Comparison of ENCODE assay signal across 20 mouse cellular contexts in the genomic region with DNA sequence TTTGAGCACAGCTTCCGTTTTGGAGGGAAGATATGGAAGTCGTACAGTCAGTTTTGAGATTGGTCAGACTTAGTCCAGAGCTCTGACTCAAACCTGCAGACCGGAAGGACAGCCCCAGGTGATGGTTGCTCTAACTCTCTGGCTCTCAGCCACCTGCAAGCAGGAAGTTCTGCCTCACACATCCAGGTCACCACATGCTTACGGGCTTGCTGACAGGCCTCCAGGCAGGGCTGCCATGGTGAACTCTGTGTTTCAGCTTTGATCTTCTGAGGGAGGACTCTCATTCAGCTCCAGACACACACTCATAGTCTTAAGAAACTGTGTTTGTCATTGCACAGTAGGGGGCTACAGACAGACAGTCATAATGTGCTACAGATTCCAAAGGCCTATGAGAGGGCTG.
DNase-seq lines count a peak whose midpoint lies in the region; TF ChIP-seq lines count a peak whose summit lies in the region.
"Had no signal": no experiment of that assay in that cellular context is flagged by ENCODE, and none has a peak within 500 bp of the region (broad histone marks: within the 10 kb centered on the region; RNA-seq: fewer than 3 reads in every experiment).

No protein-coding gene starts in this region.

- intact Hi-C loops in left cerebral cortex, adult 2 months (cut with DNase I): no loop called here

- no peak for TF ChIP-seq EP300 in CH12.LX (IDR thresholded peaks at IDR 0.05; ENCODE audit: low read length)

- no peak overlapping the region for H3K4me2 ChIP-seq in CH12.LX (ENCODE audit: insufficient read depth, low read depth, poor library complexity, severe bottlenecking)
- H3K4me2 ChIP-seq: embryonic facial prominence, embryonic 12.5 days; forebrain, embryonic 13.5 days; forebrain, embryonic 15.5 days had no signal

- no peaks in the 10 kb centered on the region for H3K9me3 ChIP-seq in CH12.LX (replicated peaks; ENCODE audit: low read length)
- H3K9me3 ChIP-seq: embryonic facial prominence, embryonic 10.5 days; embryonic facial prominence, embryonic 12.5 days; forebrain, embryonic 13.5 days; forebrain, embryonic 15.5 days had no signal

- no peak overlapping the region for H3K9ac ChIP-seq in CH12.LX (ENCODE audit: insufficient read depth, low read depth)
- H3K9ac ChIP-seq: embryonic facial prominence, embryonic 12.5 days; forebrain, embryonic 13.5 days; forebrain, embryonic 15.5 days; forebrain, postnatal 0 days had no signal

- H3K4me3 ChIP-seq in thymus, adult 2 months (ENCODE audit: control insufficient read depth, insufficient read depth, low read length): no peak overlapping the region
- H3K4me3 ChIP-seq in CH12.LX (replicated peaks in 1 of 3; ENCODE audit: low read depth in 2 of 3, low read length in 2 of 3, poor library complexity in 1 of 3): no peak overlapping the region
- no peak overlapping the region for H3K4me3 ChIP-seq in left cerebral cortex, adult 2 months
- H3K4me3 ChIP-seq: embryonic facial prominence, embryonic 10.5 days; embryonic facial prominence, embryonic 12.5 days; forebrain, embryonic 13.5 days; forebrain, embryonic 15.5 days had no signal

- no peak for TF ChIP-seq CTCF in thymus, adult 2 months (IDR thresholded peaks at IDR 0.05; ENCODE audit: borderline replicate concordance, control insufficient read depth, extremely low read depth, insufficient read depth, low read length, poor library complexity)
- no peak for TF ChIP-seq CTCF in CH12.LX (conservative IDR thresholded peaks at IDR 0.05 in 1 of 2, IDR thresholded peaks at IDR 0.05 in 1 of 2; ENCODE audit: low read depth in 2 of 2, low read length in 2 of 2)
- TF ChIP-seq CTCF in left cerebral cortex, adult 2 months (IDR thresholded peaks at IDR 0.05): no peak

- 60% methylated on average over 4 of the region's 4 CpGs for WGBS in thymus, adult 2 months

- TF ChIP-seq POLR2A in thymus, adult 2 months (IDR thresholded peaks at IDR 0.05; ENCODE audit: control insufficient read depth, extremely low read depth, insufficient read depth, low read length, poor library complexity): no peak
- TF ChIP-seq POLR2A in CH12.LX (IDR thresholded peaks at IDR 0.05; ENCODE audit: low read depth, low read length): no peak

- H3K4me1 ChIP-seq in thymus, adult 2 months (replicated peaks; ENCODE audit: control insufficient read depth, insufficient read depth, low read length): peaks cover 51% of the 10 kb centered on the region
- peaks cover 32 to 75% of the 10 kb centered on the region in 2 experiments for H3K4me1 ChIP-seq in CH12.LX (ENCODE audit: control insufficient read depth in 1 of 2, insufficient read depth in 2 of 2)

- no peaks in the 10 kb centered on the region for H3K36me3 ChIP-seq in thymus, adult 2 months (ENCODE audit: control insufficient read depth, insufficient read depth, low read length)
- H3K36me3 ChIP-seq in CH12.LX (replicated peaks in 1 of 2; ENCODE audit: control insufficient read depth in 1 of 2, insufficient read depth in 1 of 2, low read length in 1 of 2): no peaks in the 10 kb centered on the region
- H3K36me3 ChIP-seq: embryonic facial prominence, embryonic 10.5 days; embryonic facial prominence, embryonic 12.5 days; forebrain, embryonic 15.5 days had no signal

- DNase-seq in thymus, postnatal 0 days (ENCODE audit: low spot score): peak; percentile 53
- no peak for DNase-seq in thymus, adult 2 months
- no peak for DNase-seq in CH12.LX (ENCODE audit: extremely low read depth)
- DNase-seq in fat pad, adult 2 months (ENCODE audit: extremely low read depth, low read depth, low spot score): peak; percentile 26
- no peak for DNase-seq in spleen, postnatal 14 days (ENCODE audit: low spot score in 2 of 2)
- DNase-seq in left cerebral cortex, adult 2 months (ENCODE audit: extremely low spot score in 1 of 2, low spot score in 2 of 2): no peak
- DNase-seq: adrenal gland, adult 8-10 months; adrenal gland, postnatal 14 days; adrenal gland, postnatal 36 days; B cell, adult 2 months; cerebellum, adult 11-12 months; cerebellum, adult 2 months; cerebellum, adult 9-10 months; cerebellum, postnatal 10 days; cerebellum, postnatal 25 days; forebrain, postnatal 0 days had no signal

- H3K27ac ChIP-seq in thymus, adult 2 months (ENCODE audit: control insufficient read depth, insufficient read depth, low read length): no peak overlapping the region
- no peak overlapping the region for H3K27ac ChIP-seq in CH12.LX (ENCODE audit: insufficient read depth, low read depth)
- H3K27ac ChIP-seq in left cerebral cortex, adult 2 months: no peak overlapping the region
- H3K27ac ChIP-seq: embryonic facial prominence, embryonic 10.5 days; embryonic facial prominence, embryonic 12.5 days; forebrain, embryonic 13.5 days; forebrain, embryonic 15.5 days had no signal

- in situ Hi-C loops in CH12.LX (cut with MboI; ENCODE audit: low pct_ligation_motif_present, low pct_unique_long_range_greater_than_20kb, low sequenced_read_pairs): no loop called here

- TF ChIP-seq RAD21 in CH12.LX (IDR thresholded peaks at IDR 0.05; ENCODE audit: low read depth, low read length): no peak

- dilution Hi-C loops in CH12.LX (cut with MboI; ENCODE audit: extremely low pct_ligation_motif_present, extremely low pct_unique_long_range_greater_than_20kb, low sequenced_read_pairs): no loop called here

- no peaks in the 10 kb centered on the region for H3K27me3 ChIP-seq in thymus, adult 2 months (ENCODE audit: control insufficient read depth, insufficient read depth, low read length)
- H3K27me3 ChIP-seq in CH12.LX (replicated peaks): no peaks in the 10 kb centered on the region
- H3K27me3 ChIP-seq: forebrain, embryonic 13.5 days; forebrain, embryonic 15.5 days had no signal

- H3K79me2 ChIP-seq in CH12.LX (replicated peaks; ENCODE audit: control insufficient read depth, extremely low read depth, insufficient read depth, poor library complexity, severe bottlenecking): no peaks in the 10 kb centered on the region

TF ChIP-seq in CH12.LX, 34 proteins besides CTCF, POLR2A, EP300 and RAD21:
- TF ChIP-seq BHLHE40 (IDR thresholded peaks at IDR 0.05; ENCODE audit: low read depth, low read length) (no peak), IRF4 (IDR thresholded peaks at IDR 0.05; ENCODE audit: low read depth, low read length) (peak; percentile 45; the same call in 1 of the 2 replicates)

Comparison
In these comparisons a context has a peak if more than half of its experiments do, and no peak if none do; other contexts are left out.
1. DNase-seq: peak in thymus, postnatal 0 days (single experiment) and fat pad, adult 2 months (single experiment); none in thymus, adult 2 months (single experiment), CH12.LX (single experiment), spleen, postnatal 14 days (0 of 2) and left cerebral cortex, adult 2 months (0 of 2).